Mouse (Mus musculus) spleen, postnatal 4 days (tissue): ENCODE results near the gene Tst.

ENCODE experiments used
- DNase-seq, 2 experiments: peaks; one replicate each; pipeline ENCODE4 v3.0.0; 2022; ENCODE audit warnings: low spot score in 2 of 2

Gene Tst

DNA sequence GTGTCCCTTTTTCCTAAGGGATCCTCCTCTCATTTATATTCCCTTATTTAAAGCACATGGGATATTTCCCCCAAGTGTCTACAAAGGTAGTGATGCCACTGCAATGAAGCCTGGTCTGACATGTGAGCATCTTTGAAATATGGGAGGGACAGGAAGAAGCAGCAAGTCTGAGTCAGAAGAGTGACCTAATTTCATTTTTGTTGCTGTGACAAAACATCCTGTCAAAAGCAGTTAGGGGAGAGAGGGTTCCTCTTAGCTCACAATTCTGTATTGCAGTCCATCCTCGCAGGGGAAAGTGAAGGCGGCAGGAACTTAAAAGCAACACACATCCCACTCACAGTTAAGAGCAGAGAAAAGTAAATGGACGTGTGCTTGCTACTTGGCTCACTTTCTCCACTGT, 14.9 kb downstream of the Tst start:
- DNase-seq: no peak

DNA sequence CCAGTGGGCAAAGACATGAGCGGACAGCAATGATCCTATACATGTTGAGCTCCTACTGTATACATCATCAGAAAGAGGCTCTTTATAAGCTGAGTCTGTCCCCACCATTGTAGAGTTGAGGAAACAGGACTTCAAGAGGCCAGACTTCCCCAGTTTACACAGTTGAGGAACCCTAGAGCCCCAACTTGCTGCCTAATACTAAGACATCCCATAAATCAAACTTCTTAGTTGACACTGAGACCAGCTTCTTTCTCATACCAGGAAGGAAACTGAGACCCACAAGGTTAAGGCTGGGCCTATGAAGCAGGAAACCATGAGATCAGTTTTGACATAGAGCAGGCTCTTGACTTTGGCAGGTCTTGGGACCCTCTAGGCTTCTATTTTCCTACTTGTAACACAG, 20.1 kb downstream of the Tst start:
- no peak for DNase-seq

DNA sequence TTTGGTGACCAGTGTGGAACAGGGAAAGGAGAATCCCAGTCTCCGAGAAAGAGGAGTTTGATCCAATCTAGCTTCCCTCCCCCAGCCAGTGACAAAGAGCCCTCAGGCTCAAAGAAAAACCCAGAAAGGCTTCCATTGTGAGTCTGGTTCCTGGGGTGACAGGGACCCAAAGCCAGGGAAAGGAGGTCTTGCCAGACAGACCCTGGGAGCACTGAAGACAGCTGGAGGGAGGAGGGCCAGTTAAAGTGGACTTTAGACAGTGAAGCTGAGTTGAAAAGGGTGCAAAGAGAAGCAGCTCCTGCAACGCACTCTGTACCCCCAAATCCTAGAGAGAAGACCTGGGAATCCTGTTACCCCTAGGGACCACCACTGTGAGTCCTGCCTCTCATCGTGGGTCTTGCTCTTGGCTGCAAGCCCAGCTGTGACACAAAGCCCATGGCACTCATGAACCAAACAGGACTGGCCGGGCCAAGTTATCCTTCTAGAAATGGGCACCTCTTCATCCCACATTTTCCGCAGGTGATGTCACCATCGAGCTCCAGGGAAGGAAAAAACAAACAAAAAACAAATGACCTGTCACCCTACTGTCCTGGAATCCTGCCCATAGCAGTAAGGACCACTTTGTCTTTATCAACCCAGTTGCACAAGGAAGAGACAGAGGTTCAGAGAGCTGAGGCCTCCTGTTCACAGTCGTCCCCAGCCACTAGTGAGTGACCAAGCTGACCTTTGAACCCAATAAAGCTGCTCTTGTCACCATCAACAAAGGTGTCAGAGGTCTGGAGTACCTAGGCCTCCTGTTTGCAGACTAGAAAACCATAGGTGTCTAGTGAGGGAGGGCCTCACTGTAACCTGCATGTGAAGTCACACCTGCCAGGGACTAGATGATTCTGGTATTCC, 21.2 kb downstream of the Tst start:
- no peak for DNase-seq

DNA sequence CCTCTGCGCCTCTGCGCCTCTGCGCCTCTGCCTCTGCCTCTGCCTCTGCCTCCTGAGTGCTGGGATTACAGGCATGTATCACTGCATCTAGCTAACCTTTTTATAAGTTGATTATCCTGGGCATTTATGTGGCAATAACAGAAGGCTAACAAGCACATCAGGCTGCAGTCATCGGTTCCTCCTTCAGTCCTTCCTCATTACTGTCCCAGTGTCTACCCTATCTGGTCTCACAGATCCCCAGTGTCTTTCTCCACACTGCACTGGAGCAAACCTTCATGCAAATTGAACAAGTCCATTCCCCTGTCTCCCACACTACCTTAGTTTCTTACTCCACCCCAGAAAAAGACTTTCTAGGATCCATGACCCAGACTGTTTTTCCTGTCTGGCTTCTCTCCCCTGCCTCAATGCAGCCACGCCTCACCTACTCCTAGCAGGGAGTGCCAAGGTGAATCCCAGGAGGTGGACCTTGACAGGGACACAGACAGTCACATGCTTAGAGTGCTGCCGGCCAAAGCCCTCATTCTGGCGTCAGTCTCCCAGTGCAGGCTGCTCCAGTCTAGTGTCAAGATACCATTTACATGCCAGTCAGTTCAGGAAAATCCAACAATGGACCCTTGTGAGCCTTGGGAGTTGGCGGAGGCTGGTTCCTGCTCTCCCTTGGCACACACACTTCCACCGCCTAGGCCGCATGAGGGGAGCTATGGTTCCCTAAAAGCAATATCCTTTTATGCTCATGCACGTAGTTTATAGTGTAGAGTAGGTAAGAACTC, 22.1 kb downstream of the Tst start:
- no peak for DNase-seq

DNA sequence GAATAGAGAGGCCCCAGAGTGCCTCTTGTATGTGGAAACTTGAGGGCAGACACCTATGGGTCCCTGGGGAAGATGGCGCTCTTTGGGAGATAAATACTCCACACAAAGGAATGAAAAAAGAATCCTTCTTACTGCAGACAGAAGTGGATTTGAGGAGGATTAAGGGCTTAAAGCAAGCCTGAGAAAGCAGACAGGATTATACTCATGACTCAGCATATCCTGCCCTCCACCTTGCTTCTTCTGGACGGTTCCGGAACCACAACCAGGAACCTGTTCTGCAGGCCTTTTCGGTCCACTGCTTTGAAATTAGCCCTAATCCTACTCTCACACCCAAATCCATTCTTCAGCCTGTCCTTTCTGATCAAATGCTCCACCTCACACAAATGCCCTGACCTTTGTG, 23.6 kb downstream of the Tst start:
- DNase-seq: no peak

DNA sequence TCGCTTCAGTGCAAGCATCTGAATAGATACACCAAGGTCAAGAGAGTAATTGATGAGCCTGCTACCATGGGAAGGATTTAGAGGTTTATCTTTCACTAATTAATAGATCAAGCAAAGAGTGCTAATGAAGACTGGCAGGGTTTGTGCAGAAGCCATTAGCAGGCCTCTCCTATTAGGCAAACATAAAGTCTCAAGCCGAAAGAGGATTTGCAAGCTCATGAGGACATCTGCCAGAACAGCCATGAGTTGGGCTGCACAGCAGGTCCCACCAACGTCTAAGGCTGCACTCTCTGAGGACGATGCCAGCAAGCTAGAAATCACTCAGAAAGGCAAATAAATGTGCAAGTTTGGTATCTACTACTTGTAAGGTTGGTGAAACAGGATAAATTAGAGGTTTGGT, 25.0 kb downstream of the Tst start:
- no peak for DNase-seq

DNA sequence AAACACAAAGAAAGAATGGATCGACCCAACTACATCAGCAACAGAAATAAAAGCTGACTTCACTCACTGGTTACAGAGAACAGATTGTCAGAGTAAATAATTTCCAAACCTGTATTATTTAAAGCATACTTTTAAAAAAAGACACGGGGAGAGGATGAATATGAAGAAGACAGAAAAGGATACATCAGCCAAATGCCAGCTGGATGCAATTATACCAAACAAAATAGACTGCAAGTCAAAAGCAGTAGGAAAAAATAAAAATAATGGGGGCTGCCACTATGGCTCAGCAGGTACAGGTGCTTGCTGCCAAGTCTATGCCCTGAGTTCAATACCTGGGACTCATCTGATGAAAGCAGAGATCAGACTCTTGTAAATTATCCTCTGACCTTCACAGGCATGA, 25.5 kb downstream of the Tst start:
- DNase-seq: no peak

DNA sequence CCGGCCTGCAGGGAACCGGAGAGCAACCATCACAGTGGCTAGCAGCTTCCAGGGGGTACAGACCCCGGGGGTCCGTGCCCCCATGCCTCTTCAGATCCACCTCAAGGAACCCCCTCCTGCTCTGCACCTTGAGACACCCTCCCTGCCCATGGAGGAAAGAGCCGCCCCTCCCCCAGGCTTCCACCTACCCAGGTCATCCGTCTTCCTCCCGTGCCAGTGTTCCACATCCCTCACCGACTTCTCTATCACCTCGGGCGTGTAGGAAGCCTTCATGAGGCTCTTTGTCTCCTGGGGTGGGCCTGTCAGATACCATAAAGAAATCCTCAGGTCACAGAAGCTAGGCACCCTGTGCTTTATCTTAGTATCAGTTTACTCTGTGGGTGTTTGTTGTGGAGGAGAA, 27.2 kb downstream of the Tst start:
- no peak for DNase-seq

DNA sequence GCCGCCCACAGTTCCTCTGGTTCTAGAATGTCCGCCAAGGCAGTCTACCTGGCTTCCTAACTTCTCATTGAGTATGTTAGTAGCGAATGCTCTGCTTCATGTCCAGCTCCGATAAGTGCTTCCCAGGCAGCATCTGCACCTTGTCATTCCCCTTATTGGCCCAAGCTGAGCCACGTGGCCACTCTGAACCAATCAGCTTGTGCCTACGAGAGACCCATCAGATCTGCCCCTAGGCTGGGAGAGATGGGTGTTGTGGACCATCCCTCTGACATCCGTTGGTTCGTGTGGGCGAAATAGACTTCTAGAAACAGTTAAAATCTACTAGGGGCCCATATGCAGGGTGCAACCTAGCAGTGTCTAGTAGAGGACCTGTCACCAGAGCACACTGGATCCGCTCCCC, 27.8 kb downstream of the Tst start:
- DNase-seq: no peak

DNA sequence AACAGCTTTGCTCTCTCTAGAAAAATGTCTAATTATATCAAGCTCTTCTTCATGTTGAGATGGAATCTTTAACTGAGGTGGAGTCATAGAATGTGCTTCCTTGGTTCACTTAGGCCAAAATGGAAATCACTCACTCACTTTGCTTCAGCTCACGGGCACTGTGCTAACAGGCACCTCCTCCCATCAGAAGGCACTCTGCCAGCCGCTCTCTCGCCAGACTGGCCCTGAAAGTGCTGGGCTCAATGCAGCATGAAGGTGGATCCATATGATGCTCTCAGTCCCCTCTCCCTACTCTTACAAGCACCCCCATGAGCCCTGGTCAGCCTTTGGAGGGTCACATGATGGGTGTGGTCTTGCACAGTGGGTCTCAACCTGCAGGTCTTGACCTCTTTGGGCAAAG, 31.5 kb downstream of the Tst start:
- DNase-seq: no peak

DNA sequence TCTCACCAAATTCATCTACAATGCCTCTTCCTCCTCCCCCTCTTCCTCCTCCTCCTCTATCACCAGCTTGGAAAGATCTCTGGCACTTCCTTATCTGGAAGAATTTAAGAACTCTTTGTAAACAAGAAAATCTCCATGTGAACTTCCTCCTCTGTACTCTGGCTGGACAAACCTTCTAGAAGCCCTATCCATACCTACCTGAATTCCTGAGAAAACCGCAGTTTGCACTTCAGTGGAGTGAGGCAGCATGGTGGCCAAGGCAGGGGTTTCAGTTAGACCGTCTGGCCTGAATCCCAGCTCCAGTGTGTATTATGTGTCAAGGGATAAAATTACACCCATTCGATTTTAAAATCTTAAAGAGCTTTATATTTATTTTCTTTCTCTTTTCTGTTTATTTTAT, 32.9 kb downstream of the Tst start:
- DNase-seq: no peak

DNA sequence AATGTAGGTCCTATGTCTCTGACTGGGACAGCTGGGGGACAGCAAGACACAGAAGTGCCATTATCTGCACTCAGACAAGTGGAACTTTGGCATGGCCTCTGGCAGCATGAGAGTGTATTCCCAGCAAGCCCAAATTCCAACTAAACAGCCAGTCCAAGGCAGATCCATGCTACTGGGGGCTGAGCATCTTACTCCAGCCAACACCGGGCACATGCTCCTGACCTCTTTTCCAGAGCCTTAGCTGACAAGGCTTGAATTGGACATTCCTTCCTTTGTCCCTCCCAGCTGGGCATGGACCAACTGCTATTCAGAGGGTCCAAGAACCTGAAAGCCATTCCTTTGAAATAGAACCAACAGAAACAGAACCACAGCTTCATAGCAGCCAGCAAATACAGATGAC, 36.1 kb downstream of the Tst start:
- DNase-seq: no peak

DNA sequence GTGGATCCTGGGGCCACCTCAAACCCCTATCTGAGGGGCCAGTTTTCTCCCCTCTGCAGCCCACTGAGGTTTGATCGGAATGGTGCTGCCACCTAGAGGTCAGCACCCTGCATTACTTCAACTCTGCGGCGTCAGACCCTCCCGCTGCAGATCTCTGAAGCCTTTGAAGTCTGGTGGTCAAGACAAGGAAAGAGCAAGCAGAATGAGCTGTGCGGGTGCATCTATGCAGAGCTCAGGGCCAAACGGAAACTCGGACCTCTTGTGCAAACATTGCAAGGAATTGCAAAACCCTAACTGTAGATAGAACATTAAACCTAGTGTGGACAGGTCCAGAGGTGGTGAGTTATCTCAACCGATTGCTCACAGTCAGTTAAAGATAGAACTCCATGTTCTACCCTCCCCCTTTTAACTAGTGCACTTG, 36.8 kb downstream of the Tst start:
- DNase-seq: peak; percentile 39 to 81

DNA sequence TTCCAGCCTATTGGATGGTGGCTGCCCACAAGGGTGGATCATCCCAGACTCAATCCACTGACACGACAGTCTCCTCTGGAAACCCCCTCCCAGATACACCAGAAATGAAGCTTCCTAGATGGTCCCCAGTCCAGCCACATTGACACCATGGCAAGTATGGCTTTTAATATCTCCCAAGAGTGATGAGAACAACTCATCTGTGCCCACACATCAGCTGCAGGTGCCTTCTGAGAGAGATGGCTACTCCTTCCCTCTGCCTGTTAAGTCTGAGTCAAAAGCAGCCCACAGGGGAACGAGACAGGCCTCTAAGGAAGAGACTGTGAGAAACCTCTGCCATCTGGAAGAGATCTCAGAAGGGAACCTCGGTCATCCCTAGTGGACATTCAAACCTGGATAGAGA, 37.9 kb downstream of the Tst start:
- DNase-seq: no peak

DNA sequence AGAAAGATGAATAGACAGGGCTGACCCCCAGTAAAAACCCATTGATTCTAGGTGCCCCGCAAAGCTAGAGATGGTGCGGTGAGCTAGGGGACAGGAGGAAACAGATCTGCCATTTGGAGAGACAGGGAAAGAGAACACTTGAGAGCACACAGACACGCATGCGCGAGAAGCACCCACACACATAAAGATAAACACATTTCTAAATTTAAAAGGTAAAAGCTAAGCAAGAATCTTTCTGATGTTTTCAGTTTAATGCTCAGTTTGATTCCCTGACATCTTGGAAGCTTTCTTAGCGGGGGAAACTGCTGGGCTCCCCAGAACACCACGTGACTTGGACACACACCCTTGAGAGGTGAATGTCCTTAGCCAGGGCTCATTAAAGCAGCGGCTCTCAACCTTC, 38.8 kb downstream of the Tst start:
- DNase-seq: no peak

DNA sequence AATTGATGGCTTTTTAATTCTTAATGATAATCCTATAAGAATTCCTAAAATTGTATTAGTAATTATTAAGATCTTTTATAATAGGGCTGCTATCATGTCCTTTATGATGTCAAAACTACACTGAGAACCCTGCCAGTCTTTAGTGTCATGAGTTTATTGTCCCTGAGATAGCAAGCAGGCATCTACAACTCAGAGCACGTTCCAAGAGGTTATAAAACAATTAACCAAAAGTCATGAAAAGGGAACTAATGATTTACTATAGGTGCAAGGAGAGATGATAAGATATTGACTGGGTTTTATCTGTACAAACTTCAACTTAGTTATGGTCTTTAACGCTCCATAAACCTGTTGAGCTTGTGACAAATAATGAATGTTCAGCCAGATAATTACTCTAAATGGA, 39.8 kb downstream of the Tst start:
- DNase-seq: no peak

DNA sequence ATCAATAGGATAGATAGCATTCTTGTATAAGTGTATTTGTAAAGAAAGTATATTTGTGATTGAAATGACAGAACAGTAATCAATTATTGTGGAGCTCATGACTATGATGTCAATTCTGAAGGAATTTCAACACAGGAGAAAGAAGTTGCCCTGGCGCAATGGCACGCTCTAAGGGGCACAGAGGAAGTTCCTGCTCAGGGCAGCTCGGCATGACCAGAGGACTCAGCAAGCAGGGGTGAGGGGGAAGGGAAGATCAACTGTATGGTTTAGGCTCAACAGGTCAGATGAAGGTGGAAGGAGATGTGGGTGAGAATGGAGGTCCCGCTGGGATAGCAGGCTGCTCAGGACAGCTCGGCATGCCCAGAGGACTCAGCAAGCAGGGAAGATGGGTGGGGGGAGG, 50.2 kb downstream of the Tst start:
- no peak for DNase-seq

DNA sequence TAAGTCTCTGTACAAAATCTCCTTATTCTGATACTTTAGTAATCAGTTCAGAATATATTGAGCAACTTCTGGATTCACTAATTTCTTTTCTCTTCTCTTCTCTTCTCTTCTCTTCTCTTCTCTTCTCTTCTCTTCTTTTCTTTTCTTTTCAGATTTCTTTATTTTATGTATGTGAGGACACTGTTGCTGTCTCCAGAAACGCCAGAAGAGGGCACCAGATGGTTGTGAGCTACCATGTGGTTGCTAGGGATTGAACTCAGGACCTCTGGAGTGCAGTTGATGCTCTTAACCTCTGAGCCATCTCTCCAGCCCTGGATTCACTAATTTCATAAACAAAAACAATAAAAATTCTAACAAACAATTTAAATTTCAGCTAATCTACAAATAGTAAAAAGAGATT, 50.7 kb downstream of the Tst start:
- peak in 1 of 2 experiments; percentile 42 for DNase-seq

DNA sequence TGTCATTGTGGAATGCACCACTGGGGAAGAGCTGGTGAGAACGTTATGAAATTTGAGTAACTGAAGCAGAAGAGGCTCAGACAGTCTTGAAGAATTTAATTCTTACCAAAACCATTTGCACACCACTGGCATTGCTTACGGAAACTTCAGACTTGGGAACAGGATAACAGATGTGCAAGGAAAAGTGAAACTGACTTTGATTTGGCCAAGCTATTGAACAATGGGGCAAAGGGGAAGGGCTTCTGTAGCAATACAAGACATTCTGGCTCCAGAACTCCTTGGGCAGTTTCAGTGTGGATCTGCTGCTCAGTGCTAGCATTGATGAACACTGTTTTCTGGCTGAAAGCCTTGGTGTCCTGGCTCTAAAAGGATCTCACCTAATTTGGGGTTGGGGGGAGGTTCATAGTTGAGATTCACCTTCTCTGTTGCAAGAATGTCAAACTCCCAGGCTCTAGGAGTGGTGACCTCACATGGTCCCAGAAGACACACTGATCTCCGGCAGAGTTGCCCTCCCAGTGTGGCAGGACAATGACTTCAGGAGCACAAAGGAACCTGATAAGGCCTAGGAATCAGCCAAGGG, 54.0 kb downstream of the Tst start:
- DNase-seq: no peak
